Mouse (Mus musculus) hindbrain, embryonic 12.5 days (tissue): ENCODE measurements around the gene Dnajc8. TPM values are rescaled to one million over a fixed set of nuclear protein-coding genes. Genes with fewer than 3 reads are reported as not detected.
A peak's percentile ranks its signal among the peaks of the same experiment; 100 is the strongest.

Source experiments
- ATAC-seq: fragments of 200-750 bp; cut with Nextera tagmentation; 2 replicates; pipeline ENCODE4 v1.8.0; 2017; ENCODE audit warnings: moderate TSS enrichment; ENCODE audit not compliant: low FRiP score
- H3K27ac ChIP-seq: fragments of 300-500 bp; sonication (generic); 2 replicates; pipeline ENCODE4 v1.5.1; 2016; ENCODE audit warnings: mild to moderate bottlenecking
- H3K27me3 ChIP-seq: fragments of 300-500 bp; sonication (generic); 2 replicates; pipeline ENCODE4 v1.6.1; 2016; ENCODE audit warnings: mild to moderate bottlenecking
- H3K36me3 ChIP-seq: fragments of 300-500 bp; sonication (generic); 2 replicates; pipeline ENCODE4 v1.6.1; 2016; ENCODE audit warnings: mild to moderate bottlenecking
- H3K4me1 ChIP-seq: fragments of 300-500 bp; sonication (generic); 2 replicates; pipeline ENCODE4 v1.6.1; 2016
- H3K4me2 ChIP-seq: fragments of 300-500 bp; sonication (generic); replicated peaks from 2 replicates; pipeline ENCODE4 v1.6.1; 2016; ENCODE audit warnings: mild to moderate bottlenecking
- H3K4me3 ChIP-seq: fragments of 300-500 bp; sonication (generic); 2 replicates; pipeline ENCODE4 v1.5.1; 2016; ENCODE audit warnings: mild to moderate bottlenecking
- H3K9ac ChIP-seq: fragments of 300-500 bp; sonication (generic); 2 replicates; pipeline ENCODE4 v1.6.1; 2016; ENCODE audit warnings: mild to moderate bottlenecking, moderate library complexity
- H3K9me3 ChIP-seq: fragments of 300-500 bp; sonication (generic); replicated peaks from 2 replicates; pipeline ENCODE4 v1.6.1; 2016; ENCODE audit warnings: mild to moderate bottlenecking
- WGBS: fragments of 180-500 bp; shearing (Covaris S2); methylation state at CpG from one replicate; pipeline ENCODE4 v1.1.7; 2016; 5-methylcytosine and 5-hydroxymethylcytosine counted together
- polyA plus RNA-seq: library from polyadenylated mRNA; unstranded; fragments of >200 nt; fragmentation: Nextera tagmentation; extraction: Ambion mirVana; gene quantifications from 2 replicates; pipeline ENCODE4 v1.2.1, GENCODE M21; 2016

The Dnajc8 gene
- polyA plus RNA-seq, 1 experiment from 2014 or later = 159 TPM

- Histone ChIP-seq H3K36me3 (no peaks in the 10 kb centered on the region), H3K4me3 (no peak overlapping the region), H3K9ac (no peak overlapping the region), H3K4me1 (peaks cover 4% of the 10 kb centered on the region; the same call in 1 of the 2 replicates), H3K9me3 (no peaks in the 10 kb centered on the region), H3K4me2 (no peak overlapping the region), H3K27me3 (no peaks in the 10 kb centered on the region), H3K27ac (no peak overlapping the region)
- 32% methylated on average over 10 of the region's 10 CpGs for WGBS
- ATAC-seq = no peak
Observed at GRCm38 (mm10) chr4:132505800-132506199, 29.6 kb upstream of the Dnajc8 start.

- no peak for ATAC-seq
- 77% methylated on average over 6 of the region's 6 CpGs for WGBS
- Histone ChIP-seq H3K27ac (no peak overlapping the region), H3K27me3 (no peaks in the 10 kb centered on the region), H3K4me2 (no peak overlapping the region), H3K4me1 (peaks cover 4% of the 10 kb centered on the region; the same call in 1 of the 2 replicates), H3K9ac (no peak overlapping the region), H3K4me3 (no peak overlapping the region), H3K9me3 (no peaks in the 10 kb centered on the region), H3K36me3 (no peaks in the 10 kb centered on the region)
Observed at GRCm38 (mm10) chr4:132506250-132506649, 29.1 kb upstream of the Dnajc8 start.

- Histone ChIP-seq H3K9ac (no peak overlapping the region), H3K4me3 (no peak overlapping the region), H3K27ac (no peak overlapping the region), H3K4me1 (peaks cover 4% of the 10 kb centered on the region; the same call in 1 of the 2 replicates), H3K27me3 (no peaks in the 10 kb centered on the region), H3K36me3 (no peaks in the 10 kb centered on the region), H3K4me2 (no peak overlapping the region), H3K9me3 (no peaks in the 10 kb centered on the region)
- 39% methylated on average over 2 of the region's 2 CpGs for WGBS
- no peak for ATAC-seq
Observed at GRCm38 (mm10) chr4:132507210-132507609, 28.1 kb upstream of the Dnajc8 start.

- Histone ChIP-seq H3K4me2 (peak overlapping the region; percentile 78), H3K27me3 (peaks cover 6% of the 10 kb centered on the region; the same call in 1 of the 2 replicates), H3K4me3 (peak overlapping the region; percentile 69), H3K9ac (peak overlapping the region; percentile 73), H3K36me3 (no peaks in the 10 kb centered on the region), H3K4me1 (peaks cover 12% of the 10 kb centered on the region; the same call in 1 of the 2 replicates), H3K27ac (peak overlapping the region; percentile 70), H3K9me3 (no peaks in the 10 kb centered on the region)
- WGBS = under 1% methylated on average over 52 of the region's 52 CpGs
- peak; percentile 77 for ATAC-seq
Observed at GRCm38 (mm10) chr4:132509621-132510296, 25.6 kb upstream of the Dnajc8 start.

- H3K27me3 ChIP-seq = peaks cover 6% of the 10 kb centered on the region; the same call in 1 of the 2 replicates
- WGBS = under 1% methylated on average over 32 of the region's 32 CpGs
- H3K4me1 ChIP-seq = peaks cover 16% of the 10 kb centered on the region; the same call in 1 of the 2 replicates
- H3K4me3 ChIP-seq = peak within 1 kb of the TSS; percentile 69
- H3K9me3 ChIP-seq = no peaks in the 10 kb centered on the region
- H3K4me2 ChIP-seq = peak within 1 kb of the TSS; percentile 78
- H3K9ac ChIP-seq = peak within 1 kb of the TSS; percentile 73
- ATAC-seq = peak; percentile 94
- peak within 1 kb of the TSS; percentile 70 for H3K27ac ChIP-seq
- no peaks in the 10 kb centered on the region for H3K36me3 ChIP-seq
Observed at GRCm38 (mm10) chr4:132510352-132510798, 25.0 kb upstream of the Dnajc8 start, which contains the start of gene Sesn2. Sesn2 (minus strand) TSS chr4:132510501.

- 70% methylated on average over 3 of the region's 3 CpGs for WGBS
- ATAC-seq = no peak
- peaks cover 16% of the 10 kb centered on the region; the same call in 1 of the 2 replicates for H3K4me1 ChIP-seq
Observed at GRCm38 (mm10) chr4:132512080-132512479, 23.3 kb upstream of the Dnajc8 start.

GRCm38 (mm10) chr4:132513395-132514273, 21.7 kb upstream of the Dnajc8 start:
- ATAC-seq = no peak
- Histone ChIP-seq H3K27me3 (peaks cover 6% of the 10 kb centered on the region; the same call in 1 of the 2 replicates), H3K4me3 (no peak overlapping the region), H3K36me3 (no peaks in the 10 kb centered on the region), H3K4me1 (peaks cover 16% of the 10 kb centered on the region; the same call in 1 of the 2 replicates), H3K9ac (no peak overlapping the region), H3K27ac (no peak overlapping the region), H3K4me2 (no peak overlapping the region), H3K9me3 (no peaks in the 10 kb centered on the region)
- WGBS = 33% methylated on average over 14 of the region's 14 CpGs

More at GRCm38 (mm10) chr4:132512080-132512479, 23.3 kb upstream of the Dnajc8 start:
- H3K4me3 ChIP-seq = no peak overlapping the region
- no peak overlapping the region for H3K9ac ChIP-seq
- no peak overlapping the region for H3K27ac ChIP-seq
- no peaks in the 10 kb centered on the region for H3K36me3 ChIP-seq
- H3K4me2 ChIP-seq = no peak overlapping the region
- H3K27me3 ChIP-seq = peaks cover 6% of the 10 kb centered on the region; the same call in 1 of the 2 replicates
- no peaks in the 10 kb centered on the region for H3K9me3 ChIP-seq

- peak overlapping the region; percentile 57; the same call in 1 of the 2 replicates for H3K27ac ChIP-seq
- H3K9me3 ChIP-seq = no peaks in the 10 kb centered on the region
- 2% methylated on average over 21 of the region's 21 CpGs for WGBS
- no peak for ATAC-seq
- peak overlapping the region; percentile 38 for H3K4me3 ChIP-seq
- H3K9ac ChIP-seq = peak overlapping the region; percentile 33
- peaks cover 12% of the 10 kb centered on the region; the same call in 1 of the 2 replicates for H3K4me1 ChIP-seq
- H3K36me3 ChIP-seq = no peaks in the 10 kb centered on the region
- H3K27me3 ChIP-seq = peaks cover 6% of the 10 kb centered on the region; the same call in 1 of the 2 replicates
- peak overlapping the region; percentile 89 for H3K4me2 ChIP-seq
Observed at GRCm38 (mm10) chr4:132514555-132515135, 20.7 kb upstream of the Dnajc8 start.

GRCm38 (mm10) chr4:132515369-132516155, 19.8 kb upstream of the Dnajc8 start:
- WGBS = 20% methylated on average over 22 of the region's 22 CpGs
- ATAC-seq = peak; percentile 93
- Histone ChIP-seq H3K27me3 (peaks cover 6% of the 10 kb centered on the region; the same call in 1 of the 2 replicates), H3K4me1 (peaks cover 12% of the 10 kb centered on the region; the same call in 1 of the 2 replicates), H3K9ac (peak overlapping the region; percentile 33; the same call in 1 of the 2 replicates), H3K9me3 (no peaks in the 10 kb centered on the region), H3K4me3 (peak overlapping the region; percentile 38), H3K27ac (peak overlapping the region; percentile 57; the same call in 1 of the 2 replicates), H3K4me2 (peak overlapping the region; percentile 89), H3K36me3 (no peaks in the 10 kb centered on the region)

GRCm38 (mm10) chr4:132518066-132518465, 17.3 kb upstream of the Dnajc8 start:
- Histone ChIP-seq H3K36me3 (no peaks in the 10 kb centered on the region), H3K9ac (no peak overlapping the region), H3K9me3 (no peaks in the 10 kb centered on the region), H3K4me3 (no peak overlapping the region), H3K27ac (no peak overlapping the region), H3K27me3 (peaks cover 6% of the 10 kb centered on the region; the same call in 1 of the 2 replicates), H3K4me2 (no peak overlapping the region), H3K4me1 (peaks cover 12% of the 10 kb centered on the region; the same call in 1 of the 2 replicates)
- ATAC-seq = no peak
- 64% methylated on average over 8 of the region's 8 CpGs for WGBS

- 96% methylated on average over 3 of the region's 3 CpGs for WGBS
- Histone ChIP-seq H3K36me3 (no peaks in the 10 kb centered on the region), H3K9ac (no peak overlapping the region), H3K4me2 (no peak overlapping the region), H3K4me3 (no peak overlapping the region), H3K4me1 (peaks cover 9% of the 10 kb centered on the region; the same call in 1 of the 2 replicates), H3K27ac (no peak overlapping the region), H3K27me3 (no peaks in the 10 kb centered on the region), H3K9me3 (no peaks in the 10 kb centered on the region)
- ATAC-seq = no peak
Observed at GRCm38 (mm10) chr4:132519188-132519587, 16.2 kb upstream of the Dnajc8 start.
